Mouse (Mus musculus) brown adipose tissue, adult 24 weeks (tissue): Measurements from ENCODE around the gene Aldh3a1. TPM values are rescaled to one million over a fixed set of nuclear protein-coding genes. Genes with fewer than 3 reads are reported as not detected.

Source experiments
- H3K27ac ChIP-seq: fragments of 200-500 bp; replicated peaks from 2 replicates; pipeline ENCODE4 v1.5.1; 2012; ENCODE audit warnings: low read depth, mild to moderate bottlenecking, low read length
- H3K4me1 ChIP-seq: fragments of 200-500 bp; 2 replicates; pipeline ENCODE4 v1.6.1; 2012; ENCODE audit warnings: low read length, mixed read lengths; ENCODE audit not compliant: control insufficient read depth, insufficient read depth, insufficient read length
- H3K4me3 ChIP-seq: fragments of 200-500 bp; 2 replicates; pipeline ENCODE4 v1.5.1; 2012; ENCODE audit warnings: low read depth, mild to moderate bottlenecking, low read length, moderate library complexity; ENCODE audit not compliant: insufficient read depth
- polyA plus RNA-seq: library from polyadenylated mRNA; stranded (reverse); fragments of >200 nt; gene quantifications from 2 replicates; pipeline ENCODE4 v1.2.4, GENCODE M21; 2012; ENCODE audit not compliant: missing spikeins, insufficient read depth, insufficient read length

The Aldh3a1 gene
- polyA plus RNA-seq, 1 experiment, result not detected

GRCm38 (mm10) chr11:61212102-61212501, 4.8 kb downstream of the Aldh3a1 start:
- Histone ChIP-seq H3K4me3 (no peak overlapping the region), H3K27ac (no peak overlapping the region), H3K4me1 (no peaks in the 10 kb centered on the region)

GRCm38 (mm10) chr11:61215936-61216335, 8.6 kb downstream of the Aldh3a1 start:
- no peak overlapping the region for H3K4me3 ChIP-seq
- H3K27ac ChIP-seq, result no peak overlapping the region
- H3K4me1 ChIP-seq, result no peaks in the 10 kb centered on the region

GRCm38 (mm10) chr11:61220156-61220881, 13.0 kb downstream of the Aldh3a1 start:
- H3K4me1 ChIP-seq, result no peaks in the 10 kb centered on the region
- no peak overlapping the region for H3K27ac ChIP-seq
- no peak overlapping the region for H3K4me3 ChIP-seq

- no peak overlapping the region for H3K27ac ChIP-seq
- no peak overlapping the region for H3K4me3 ChIP-seq
- H3K4me1 ChIP-seq, result no peaks in the 10 kb centered on the region
Observed at GRCm38 (mm10) chr11:61222007-61222406, 14.7 kb downstream of the Aldh3a1 start.

GRCm38 (mm10) chr11:61222971-61223745, 15.8 kb downstream of the Aldh3a1 start:
- H3K4me1 ChIP-seq, result no peaks in the 10 kb centered on the region
- no peak overlapping the region for H3K4me3 ChIP-seq
- no peak overlapping the region for H3K27ac ChIP-seq

GRCm38 (mm10) chr11:61224234-61224744, 17.0 kb downstream of the Aldh3a1 start:
- Histone ChIP-seq H3K4me3 (no peak overlapping the region), H3K27ac (no peak overlapping the region), H3K4me1 (no peaks in the 10 kb centered on the region)

- Histone ChIP-seq H3K27ac (no peak overlapping the region), H3K4me1 (no peaks in the 10 kb centered on the region), H3K4me3 (no peak overlapping the region)
Observed at GRCm38 (mm10) chr11:61224907-61225306, 17.6 kb downstream of the Aldh3a1 start.

GRCm38 (mm10) chr11:61225511-61225910, 18.2 kb downstream of the Aldh3a1 start:
- Histone ChIP-seq H3K4me3 (no peak overlapping the region), H3K27ac (no peak overlapping the region), H3K4me1 (no peaks in the 10 kb centered on the region)

- H3K27ac ChIP-seq, result no peak overlapping the region
- no peak overlapping the region for H3K4me3 ChIP-seq
- H3K4me1 ChIP-seq, result no peaks in the 10 kb centered on the region
Observed at GRCm38 (mm10) chr11:61225941-61226412, 18.6 kb downstream of the Aldh3a1 start.

- Histone ChIP-seq H3K4me1 (no peaks in the 10 kb centered on the region), H3K4me3 (no peak overlapping the region), H3K27ac (no peak overlapping the region)
Observed at GRCm38 (mm10) chr11:61227816-61228215, 20.5 kb downstream of the Aldh3a1 start.

- H3K4me1 ChIP-seq, result no peaks in the 10 kb centered on the region
- H3K27ac ChIP-seq, result no peak overlapping the region
Observed at GRCm38 (mm10) chr11:61228406-61228805, 21.1 kb downstream of the Aldh3a1 start.

GRCm38 (mm10) chr11:61231329-61231728, 24.0 kb downstream of the Aldh3a1 start:
- H3K4me1 ChIP-seq, result no peaks in the 10 kb centered on the region
- no peak overlapping the region for H3K4me3 ChIP-seq
- H3K27ac ChIP-seq, result no peak overlapping the region

More at GRCm38 (mm10) chr11:61228406-61228805, 21.1 kb downstream of the Aldh3a1 start:
- H3K4me3 ChIP-seq, result no peak overlapping the region

GRCm38 (mm10) chr11:61234174-61234573, 26.8 kb downstream of the Aldh3a1 start:
- no peaks in the 10 kb centered on the region for H3K4me1 ChIP-seq
- no peak overlapping the region for H3K27ac ChIP-seq
- H3K4me3 ChIP-seq, result no peak overlapping the region

- Histone ChIP-seq H3K4me3 (no peak overlapping the region), H3K4me1 (no peaks in the 10 kb centered on the region), H3K27ac (no peak overlapping the region)
Observed at GRCm38 (mm10) chr11:61236015-61236414, 28.7 kb downstream of the Aldh3a1 start.

GRCm38 (mm10) chr11:61244406-61244805, 37.1 kb downstream of the Aldh3a1 start:
- Histone ChIP-seq H3K4me3 (no peak overlapping the region), H3K27ac (no peak overlapping the region), H3K4me1 (peaks cover 9% of the 10 kb centered on the region)
